Mouse (Mus musculus) kidney, adult 2 months (tissue): Measurements from ENCODE around the gene Cadm2.

Source experiments
- CTCF ChIP-seq: fragments of 200-500 bp; conservative IDR thresholded peaks from 2 replicates; pipeline ENCODE4 v1.5.1; 2011; ENCODE audit warnings: low read depth, mild to moderate bottlenecking, control low read depth, low read length, moderate library complexity, mixed read lengths; ENCODE audit not compliant: insufficient read depth, insufficient read length
- POLR2A ChIP-seq: fragments of 200-500 bp; IDR thresholded peaks from one replicate; pipeline ENCODE4 v1.6.1; 2011; ENCODE audit warnings: low read depth, low read length, control low read depth

GRCm38 (mm10) chr16:67095916-67096315 is 524.8 kb downstream of the Cadm2 start:
- TF ChIP-seq CTCF (no peak), POLR2A (no peak)
